Mouse (Mus musculus) stomach, postnatal 0 days (tissue): ENCODE data around the gene Ptprm.

Source experiments
- CTCF ChIP-seq: IDR thresholded peaks from 2 replicates; pipeline ENCODE4 v1.5.1; 2016; ENCODE audit warnings: antibody characterized with exemption, low read depth, mild to moderate bottlenecking, moderate library complexity
- EP300 ChIP-seq: optimal IDR thresholded peaks from 2 replicates; pipeline ENCODE3; 2016; ENCODE audit warnings: antibody characterized with exemption

DNA sequence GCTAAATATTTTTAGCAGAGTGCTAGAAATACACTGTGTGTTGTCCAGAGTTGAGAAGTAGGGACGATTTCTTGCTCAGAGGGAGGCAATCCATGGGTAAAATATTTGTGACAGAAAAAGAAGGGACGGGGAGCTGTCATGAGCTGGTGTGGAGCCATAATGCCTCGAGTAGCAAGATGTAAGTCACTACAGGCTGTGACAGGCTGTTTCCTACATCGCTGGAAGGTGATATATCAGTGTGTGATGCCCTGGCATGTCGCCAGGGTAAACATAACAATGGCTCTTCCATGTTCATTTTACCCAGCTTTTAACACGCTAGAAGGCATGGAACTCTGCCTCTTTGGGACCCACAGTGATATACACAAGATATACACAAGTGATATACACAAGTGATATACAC lies 476.7 kb downstream of the Ptprm start:
- TF ChIP-seq CTCF, result no peak
- no peak for TF ChIP-seq EP300
